Mouse (Mus musculus) myocyte (in vitro differentiated cells): ENCODE results near the gene Dennd4a. TPM values are rescaled to one million over a fixed set of nuclear protein-coding genes. Genes with fewer than 3 reads are reported as not detected.

ENCODE experiments used
- H3K27me3 ChIP-seq: one replicate; pipeline ENCODE4 v1.6.1; 2011; ENCODE audit not compliant: control insufficient read depth, insufficient read depth, insufficient read length
- H3K36me3 ChIP-seq: one replicate; pipeline ENCODE4 v1.6.1; 2011; ENCODE audit not compliant: control insufficient read depth, insufficient read depth
- H3K4me2 ChIP-seq: one replicate; pipeline ENCODE4 v1.6.1; 2011; ENCODE audit warnings: low read depth, control low read depth
- H3K4me3 ChIP-seq: one replicate; pipeline ENCODE4 v1.5.1; 2011; ENCODE audit warnings: mild to moderate bottlenecking, control low read depth, moderate library complexity
- H3K79me2 ChIP-seq: one replicate; pipeline ENCODE4 v1.6.1; 2011; ENCODE audit not compliant: control insufficient read depth, insufficient read depth
- H3ac ChIP-seq: one replicate; pipeline ENCODE4 v1.6.1; 2011; ENCODE audit not compliant: control insufficient read depth, insufficient read length
- CEBPB ChIP-seq: IDR thresholded peaks from 2 replicates; pipeline ENCODE4 v1.6.1; 2011; ENCODE audit warnings: mild to moderate bottlenecking, moderate library complexity; ENCODE audit not compliant: poor library complexity, insufficient read depth, severe bottlenecking
- E2F4 ChIP-seq: IDR thresholded peaks from one replicate; pipeline ENCODE4 v1.6.1; 2011; ENCODE audit warnings: mild to moderate bottlenecking, control low read depth, moderate library complexity; ENCODE audit not compliant: insufficient read depth
- MAX ChIP-seq: IDR thresholded peaks from one replicate; pipeline ENCODE4 v1.6.1; 2011; ENCODE audit warnings: low read depth, mild to moderate bottlenecking, control low read depth
- MYOD1 ChIP-seq, 3 experiments: IDR thresholded peaks; one replicate each; pipeline ENCODE4 v1.6.1; 2011; ENCODE audit warnings: control low read depth in 2 of 3, low read depth in 2 of 3, mild to moderate bottlenecking in 2 of 3, moderate library complexity in 1 of 3; ENCODE audit not compliant: insufficient read length in 2 of 3, control insufficient read depth in 1 of 3
- MYOG ChIP-seq, 3 experiments: IDR thresholded peaks; one replicate each; pipeline ENCODE4 v1.6.1; 2011; ENCODE audit warnings: control low read depth in 2 of 3, low read depth in 2 of 3, mild to moderate bottlenecking in 2 of 3; ENCODE audit not compliant: insufficient read length in 2 of 3, control insufficient read depth in 1 of 3, insufficient read depth in 1 of 3
- POLR2A ChIP-seq: IDR thresholded peaks from one replicate; pipeline ENCODE4 v1.6.1; 2011; ENCODE audit warnings: low read depth, mild to moderate bottlenecking, control low read depth, moderate library complexity; ENCODE audit not compliant: insufficient read length
- POLR2AphosphoS2 ChIP-seq: IDR thresholded peaks from one replicate; pipeline ENCODE4 v1.6.1; 2011; ENCODE audit warnings: low read depth, control low read depth; ENCODE audit not compliant: insufficient read length
- REST ChIP-seq: IDR thresholded peaks from one replicate; pipeline ENCODE4 v1.6.1; 2011; ENCODE audit warnings: mild to moderate bottlenecking, control low read depth, moderate library complexity; ENCODE audit not compliant: insufficient read depth, insufficient read length
- SRF ChIP-seq: IDR thresholded peaks from one replicate; pipeline ENCODE4 v1.6.1; 2011; ENCODE audit warnings: low read depth; ENCODE audit not compliant: control insufficient read depth, insufficient read length
- TCF12 ChIP-seq: IDR thresholded peaks from one replicate; pipeline ENCODE4 v1.6.1; 2011; ENCODE audit warnings: mild to moderate bottlenecking, control low read depth; ENCODE audit not compliant: poor library complexity, insufficient read depth, severe bottlenecking
- TCF3 ChIP-seq: IDR thresholded peaks from one replicate; pipeline ENCODE4 v1.6.1; 2011; ENCODE audit warnings: low read depth, control low read depth; ENCODE audit not compliant: insufficient read length
- USF1 ChIP-seq: IDR thresholded peaks from one replicate; pipeline ENCODE4 v1.6.1; 2011; ENCODE audit warnings: low read depth, mild to moderate bottlenecking, control low read depth, moderate library complexity
- polyA plus RNA-seq: library from polyadenylated mRNA; unstranded; fragments of >200 nt; fragmentation: generic; extraction: Trizol; gene quantifications from one replicate; pipeline ENCODE4 v1.2.1, GENCODE M21; 2012; ENCODE audit warnings: missing spikeins

Gene Dennd4a
- polyA plus RNA-seq, 1 experiment: 5.0 TPM

- Histone ChIP-seq H3ac (no peak overlapping the region), H3K36me3 (peaks cover 26% of the 10 kb centered on the region), H3K79me2 (no peaks in the 10 kb centered on the region), H3K4me3 (no peak overlapping the region), H3K27me3 (no peaks in the 10 kb centered on the region), H3K4me2 (no peak overlapping the region)
- TF ChIP-seq TCF3 (no peak), CEBPB (no peak), POLR2AphosphoS2 (no peak), MYOD1 (IDR thresholded peaks at IDR 0.05; ENCODE audit: control insufficient read depth in 1 of 3, insufficient read length in 2 of 3, low read depth in 2 of 3) (no peak), SRF (no peak), POLR2A (no peak), TCF12 (no peak), USF1 (no peak), MAX (no peak), E2F4 (no peak), MYOG (IDR thresholded peaks at IDR 0.05; ENCODE audit: control insufficient read depth in 1 of 3, insufficient read depth in 1 of 3, insufficient read length in 2 of 3, low read depth in 2 of 3) (no peak), REST (no peak)
Observed at GRCm38 (mm10) chr9:64903386-64903785, 92.2 kb downstream of the Dennd4a start.

GRCm38 (mm10) chr9:64904917-64905640 is 93.9 kb downstream of the Dennd4a start:
- TF ChIP-seq TCF3 (no peak), POLR2AphosphoS2 (peak; percentile 24)
- H3K36me3 ChIP-seq: peaks cover 30% of the 10 kb centered on the region
- H3ac ChIP-seq: no peak overlapping the region
- no peaks in the 10 kb centered on the region for H3K27me3 ChIP-seq
- no peak overlapping the region for H3K4me3 ChIP-seq
- no peaks in the 10 kb centered on the region for H3K79me2 ChIP-seq
- H3K4me2 ChIP-seq: no peak overlapping the region

- no peak overlapping the region for H3K4me3 ChIP-seq
- no peaks in the 10 kb centered on the region for H3K79me2 ChIP-seq
- peaks cover 33% of the 10 kb centered on the region for H3K36me3 ChIP-seq
- H3K27me3 ChIP-seq: no peaks in the 10 kb centered on the region
- TF ChIP-seq MYOG (IDR thresholded peaks at IDR 0.05; ENCODE audit: control insufficient read depth in 1 of 3, insufficient read depth in 1 of 3, insufficient read length in 2 of 3, low read depth in 2 of 3): no peak
- no peak for TF ChIP-seq E2F4
- TF ChIP-seq MAX: no peak
- TF ChIP-seq TCF3: no peak
- no peak overlapping the region for H3K4me2 ChIP-seq
- H3ac ChIP-seq: no peak overlapping the region
Observed at GRCm38 (mm10) chr9:64907441-64907840, 96.3 kb downstream of the Dennd4a start.

GRCm38 (mm10) chr9:64913406-64913805 is 102.3 kb downstream of the Dennd4a start:
- no peaks in the 10 kb centered on the region for H3K27me3 ChIP-seq
- no peaks in the 10 kb centered on the region for H3K79me2 ChIP-seq
- no peak overlapping the region for H3ac ChIP-seq
- peaks cover 31% of the 10 kb centered on the region for H3K36me3 ChIP-seq
- no peak overlapping the region for H3K4me2 ChIP-seq
- no peak overlapping the region for H3K4me3 ChIP-seq
- TF ChIP-seq MYOD1 (IDR thresholded peaks at IDR 0.05; ENCODE audit: control insufficient read depth in 1 of 3, insufficient read length in 2 of 3, low read depth in 2 of 3) (no peak), TCF12 (no peak)

- Histone ChIP-seq H3K4me3 (no peak overlapping the region), H3K36me3 (peaks cover 31% of the 10 kb centered on the region), H3K79me2 (no peaks in the 10 kb centered on the region), H3ac (no peak overlapping the region), H3K4me2 (no peak overlapping the region), H3K27me3 (no peaks in the 10 kb centered on the region)
- TF ChIP-seq TCF3 (no peak), E2F4 (no peak), CEBPB (no peak), MYOD1 (IDR thresholded peaks at IDR 0.05; ENCODE audit: control insufficient read depth in 1 of 3, insufficient read length in 2 of 3, low read depth in 2 of 3) (no peak), REST (no peak), POLR2A (no peak), MAX (no peak), MYOG (IDR thresholded peaks at IDR 0.05; ENCODE audit: control insufficient read depth in 1 of 3, insufficient read depth in 1 of 3, insufficient read length in 2 of 3, low read depth in 2 of 3) (no peak)
Observed at GRCm38 (mm10) chr9:64913973-64914372, 102.8 kb downstream of the Dennd4a start.
